In the genomic region with DNA sequence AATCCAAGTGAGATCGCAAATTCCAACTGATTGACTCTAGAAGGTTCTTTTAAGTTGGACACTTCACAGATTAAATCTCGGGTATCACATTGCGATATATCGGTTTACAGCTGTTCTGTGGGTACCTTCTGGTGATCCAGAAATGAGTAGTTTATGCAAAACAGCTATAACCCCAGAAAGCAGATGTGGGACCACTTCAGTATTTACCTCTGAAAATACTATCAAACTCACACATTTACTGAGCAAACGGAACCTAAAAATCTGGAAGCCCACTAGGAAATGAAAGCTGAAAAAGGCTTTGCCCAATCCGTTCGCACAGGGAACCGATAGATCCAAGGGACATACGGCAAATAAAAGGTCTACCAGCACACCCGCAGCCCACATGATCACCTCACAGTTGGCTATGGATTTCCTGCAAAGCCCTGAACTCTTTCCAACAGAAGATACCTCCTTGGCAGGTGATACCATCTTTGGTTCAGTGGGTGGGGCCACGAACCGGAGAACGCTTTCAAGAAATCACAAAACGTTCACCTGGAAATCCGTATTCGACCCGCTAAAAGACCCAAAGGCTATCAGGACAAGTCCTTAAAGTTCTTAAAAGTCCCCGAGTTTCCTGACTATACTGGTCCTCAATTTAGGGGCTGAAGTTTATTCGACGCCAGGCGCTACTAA, we compare ENCODE assay signal across 8 mouse cellular contexts. TPM values are rescaled to one million over a fixed set of nuclear protein-coding genes. Genes with fewer than 3 reads are reported as not detected.
DNase-seq lines count a peak whose midpoint lies in the region; ATAC-seq and TF ChIP-seq lines count a peak whose summit lies in the region.

No protein-coding gene starts in this region.

- H3K4me3 ChIP-seq in kidney, embryonic 16.5 days (ENCODE audit: low read length), result peak overlapping the region; percentile 89
- peak overlapping the region; percentile 81 to 93 for H3K4me3 ChIP-seq in liver, embryonic 14.5 days (ENCODE audit: insufficient read depth in 1 of 2, low read depth in 2 of 2, low read length in 2 of 2)
- H3K4me3 ChIP-seq in thymus, adult 2 months (ENCODE audit: control insufficient read depth, insufficient read depth, low read length), result peak overlapping the region; percentile 77

- H3K9me3 ChIP-seq in kidney, embryonic 16.5 days (ENCODE audit: low read length), result no peaks in the 10 kb centered on the region
- no peaks in the 10 kb centered on the region for H3K9me3 ChIP-seq in liver, embryonic 14.5 days (ENCODE audit: control insufficient read depth, low read length)

- peak overlapping the region; percentile 93 for H3K27ac ChIP-seq in kidney, embryonic 16.5 days (ENCODE audit: low read length)
- peak overlapping the region; percentile 93 for H3K27ac ChIP-seq in liver, embryonic 14.5 days
- H3K27ac ChIP-seq in thymus, adult 2 months (ENCODE audit: control insufficient read depth, insufficient read depth, low read length), result peak overlapping the region; percentile 80

- H3K4me2 ChIP-seq in kidney, embryonic 16.5 days (replicated peaks; ENCODE audit: low read depth, low read length), result peak overlapping the region; percentile 97
- H3K4me2 ChIP-seq in liver, embryonic 14.5 days (ENCODE audit: low read depth), result peak overlapping the region; percentile 98

- H3K36me3 ChIP-seq in kidney, embryonic 16.5 days (ENCODE audit: insufficient read depth, low read length), result no peaks in the 10 kb centered on the region
- no peaks in the 10 kb centered on the region for H3K36me3 ChIP-seq in liver, embryonic 14.5 days (replicated peaks; ENCODE audit: control insufficient read depth, insufficient read depth, low read depth)
- no peaks in the 10 kb centered on the region for H3K36me3 ChIP-seq in thymus, adult 2 months (ENCODE audit: control insufficient read depth, insufficient read depth, low read length)

- no peak for ATAC-seq in kidney, embryonic 16.5 days (ENCODE audit: low FRiP score, low TSS enrichment)
- peak; percentile 10; the same call in 1 of the 2 replicates for ATAC-seq in granulocyte monocyte progenitor cell, adult 5-6 weeks (replicated peaks; ENCODE audit: poor library complexity, severe bottlenecking)
- ATAC-seq in liver, embryonic 14.5 days (ENCODE audit: insufficient read depth), result no peak

- TF ChIP-seq EP300 in liver, embryonic 14.5 days (IDR thresholded peaks at IDR 0.05; ENCODE audit: low read depth), result no peak

- no peak for TF ChIP-seq CTCF in liver, embryonic 14.5 days (IDR thresholded peaks at IDR 0.05; ENCODE audit: low read depth)
- no peak for TF ChIP-seq CTCF in thymus, adult 2 months (IDR thresholded peaks at IDR 0.05; ENCODE audit: borderline replicate concordance, control insufficient read depth, extremely low read depth, insufficient read depth, low read length, poor library complexity)

- TF ChIP-seq POLR2A in thymus, adult 2 months (IDR thresholded peaks at IDR 0.05; ENCODE audit: control insufficient read depth, extremely low read depth, insufficient read depth, low read length, poor library complexity), result no peak

- no peaks in the 10 kb centered on the region for H3K27me3 ChIP-seq in kidney, embryonic 16.5 days (ENCODE audit: insufficient read depth, low read length)
- no peaks in the 10 kb centered on the region for H3K27me3 ChIP-seq in liver, embryonic 14.5 days (ENCODE audit: control insufficient read depth, insufficient read depth, low read length)
- H3K27me3 ChIP-seq in thymus, adult 2 months (ENCODE audit: control insufficient read depth, insufficient read depth, low read length), result no peaks in the 10 kb centered on the region

- no peak for DNase-seq in kidney, adult 8-10 months
- DNase-seq in brain, adult 2 months (ENCODE audit: low read depth, low spot score), result peak; percentile 39
- DNase-seq in liver, embryonic 14.5 days (ENCODE audit: low read depth in 3 of 3, low spot score in 3 of 3), result peak in 1 of 3 experiments; percentile 37
- no peak for DNase-seq in thymus, adult 2 months
- no peak for DNase-seq in gastrocnemius, adult 18-20 months (ENCODE audit: low spot score)
- no peak for DNase-seq in layer of hippocampus, adult 8-10 months (ENCODE audit: low spot score in 2 of 2)

- H3K9ac ChIP-seq in kidney, embryonic 16.5 days (replicated peaks; ENCODE audit: low read length), result peak overlapping the region; percentile 89
- peak overlapping the region; percentile 87 for H3K9ac ChIP-seq in liver, embryonic 14.5 days (replicated peaks)

- WGBS in kidney, embryonic 16.5 days, result 8% methylated on average over 21 of the region's 21 CpGs
- 12% methylated on average over 21 of the region's 21 CpGs for WGBS in liver, embryonic 14.5 days (ENCODE audit: insufficient replicate concordance)
- WGBS in thymus, adult 2 months, result 8% methylated on average over 21 of the region's 21 CpGs

- peaks cover 35% of the 10 kb centered on the region for H3K4me1 ChIP-seq in kidney, embryonic 16.5 days (ENCODE audit: insufficient read depth, low read length)
- H3K4me1 ChIP-seq in liver, embryonic 14.5 days (replicated peaks; ENCODE audit: control insufficient read depth in 2 of 2, insufficient read depth in 2 of 2, low read length in 1 of 2), result peaks cover 16 to 29% of the 10 kb centered on the region in 2 experiments
- peaks cover 7% of the 10 kb centered on the region for H3K4me1 ChIP-seq in thymus, adult 2 months (replicated peaks; ENCODE audit: control insufficient read depth, insufficient read depth, low read length)

RNA-seq across cellular contexts. Expression of a gene that starts 1.0 kb away (rescaled TPM):
- polyA plus RNA-seq in kidney, embryonic 16.5 days (2015; fragmentation: Nextera tagmentation; extraction: Ambion mirVana), result 20.9 and 21.1 TPM in 2 replicates
- total RNA-seq in granulocyte monocyte progenitor cell, adult 5-6 weeks (2014; fragmentation: Nextera tagmentation), result 18.9 and 24.6 TPM in 2 replicates
- total RNA-seq in granulocyte monocyte progenitor cell, adult 5-6 weeks (2017), result 24.6 and 26.6 TPM in 2 replicates
- polyA plus RNA-seq in liver, embryonic 14.5 days (2012; rRNA removed), result 3.5 and 5.9 TPM in 2 replicates
- polyA plus RNA-seq in liver, embryonic 14.5 days (2014; fragmentation: Nextera tagmentation; extraction: Ambion mirVana), result 10.1 and 10.4 TPM in 2 replicates
- polyA plus RNA-seq in thymus, adult 2 months (2012; rRNA removed), result 6.9 and 8.4 TPM in 2 replicates
- 1 to 10 TPM; 4.5 to 4.7 TPM for total RNA-seq in gastrocnemius, adult 18-20 months (2021)
- total RNA-seq in layer of hippocampus, adult 8-10 months (2022), result 10 to 100 TPM; 15.1 to 17.6 (median 16.2) TPM

RNA-seq across cellular contexts. Expression of a gene that starts 23.9 kb away (rescaled TPM):
- not detected in 2 replicates for polyA plus RNA-seq in kidney, embryonic 16.5 days (2015; fragmentation: Nextera tagmentation; extraction: Ambion mirVana)
- not detected in 2 replicates for total RNA-seq in granulocyte monocyte progenitor cell, adult 5-6 weeks (2014; fragmentation: Nextera tagmentation)
- total RNA-seq in granulocyte monocyte progenitor cell, adult 5-6 weeks (2017), result not detected in 2 replicates
- polyA plus RNA-seq in liver, embryonic 14.5 days (2012; rRNA removed), result not detected in 2 replicates
- polyA plus RNA-seq in liver, embryonic 14.5 days (2014; fragmentation: Nextera tagmentation; extraction: Ambion mirVana), result not detected in 2 replicates
- polyA plus RNA-seq in thymus, adult 2 months (2012; rRNA removed), result 0.54 TPM in 1 of 2 replicates, not detected in the other
- not detected for total RNA-seq in gastrocnemius, adult 18-20 months (2021)
- total RNA-seq in layer of hippocampus, adult 8-10 months (2022), result not detected

RNA-seq across cellular contexts. Expression of a gene that starts 43.2 kb away (rescaled TPM):
- polyA plus RNA-seq in kidney, embryonic 16.5 days (2015; fragmentation: Nextera tagmentation; extraction: Ambion mirVana), result 34.8 and 35.8 TPM in 2 replicates
- 1.8 and 4.2 TPM in 2 replicates for total RNA-seq in granulocyte monocyte progenitor cell, adult 5-6 weeks (2014; fragmentation: Nextera tagmentation)
- 0.99 and 2.7 TPM in 2 replicates for total RNA-seq in granulocyte monocyte progenitor cell, adult 5-6 weeks (2017)
- 12.6 and 14.8 TPM in 2 replicates for polyA plus RNA-seq in liver, embryonic 14.5 days (2012; rRNA removed)
- polyA plus RNA-seq in liver, embryonic 14.5 days (2014; fragmentation: Nextera tagmentation; extraction: Ambion mirVana), result 16.6 and 16.9 TPM in 2 replicates
- polyA plus RNA-seq in thymus, adult 2 months (2012; rRNA removed), result 51.3 and 66.5 TPM in 2 replicates
- 1 to 10 TPM; 3.2 to 4.1 TPM for total RNA-seq in gastrocnemius, adult 18-20 months (2021)
- 10 to 100 TPM; 10.3 to 21.0 (median 15.3) TPM for total RNA-seq in layer of hippocampus, adult 8-10 months (2022)

RNA-seq across cellular contexts. Expression of a gene that starts 48.9 kb away (rescaled TPM):
- polyA plus RNA-seq in kidney, embryonic 16.5 days (2015; fragmentation: Nextera tagmentation; extraction: Ambion mirVana), result 11.0 and 12.8 TPM in 2 replicates
- 8.7 and 13.5 TPM in 2 replicates for total RNA-seq in granulocyte monocyte progenitor cell, adult 5-6 weeks (2014; fragmentation: Nextera tagmentation)
- 9.8 and 12.9 TPM in 2 replicates for total RNA-seq in granulocyte monocyte progenitor cell, adult 5-6 weeks (2017)
- polyA plus RNA-seq in liver, embryonic 14.5 days (2012; rRNA removed), result 2.8 and 3.9 TPM in 2 replicates
- polyA plus RNA-seq in liver, embryonic 14.5 days (2014; fragmentation: Nextera tagmentation; extraction: Ambion mirVana), result 5.8 and 6.4 TPM in 2 replicates
- 4.0 and 4.3 TPM in 2 replicates for polyA plus RNA-seq in thymus, adult 2 months (2012; rRNA removed)
- total RNA-seq in gastrocnemius, adult 18-20 months (2021), result 10 to 100 TPM; 10.5 to 11.5 TPM
- 10 to 100 TPM; 12.3 to 24.1 (median 17.4) TPM for total RNA-seq in layer of hippocampus, adult 8-10 months (2022)
